Mouse (Mus musculus) G1E (cell line): ENCODE results near the gene Lifr.

ENCODE experiments used
- CTCF ChIP-seq: IDR thresholded peaks from 2 replicates; pipeline ENCODE4 v1.5.1; 2012; ENCODE audit warnings: low read depth, low read length, inconsistent platforms, mixed read lengths
- GATA1 ChIP-seq: IDR thresholded peaks from 2 replicates; pipeline ENCODE4 v1.6.1; 2012; ENCODE audit warnings: borderline replicate concordance, low read length, inconsistent platforms, mixed read lengths
- GATA2 ChIP-seq: IDR thresholded peaks from 2 replicates; pipeline ENCODE4 v1.6.1; 2012; ENCODE audit warnings: low read depth, low read length, inconsistent platforms, borderline replicate concordance
- POLR2AphosphoS5 ChIP-seq: IDR thresholded peaks from 2 replicates; pipeline ENCODE4 v1.6.1; 2012; ENCODE audit warnings: low read depth, low read length, inconsistent platforms; ENCODE audit not compliant: insufficient replicate concordance
- TAL1 ChIP-seq: conservative IDR thresholded peaks from 2 replicates; pipeline ENCODE4 v1.6.1; 2012; ENCODE audit warnings: low read depth, low read length, inconsistent platforms, mixed read lengths

DNA sequence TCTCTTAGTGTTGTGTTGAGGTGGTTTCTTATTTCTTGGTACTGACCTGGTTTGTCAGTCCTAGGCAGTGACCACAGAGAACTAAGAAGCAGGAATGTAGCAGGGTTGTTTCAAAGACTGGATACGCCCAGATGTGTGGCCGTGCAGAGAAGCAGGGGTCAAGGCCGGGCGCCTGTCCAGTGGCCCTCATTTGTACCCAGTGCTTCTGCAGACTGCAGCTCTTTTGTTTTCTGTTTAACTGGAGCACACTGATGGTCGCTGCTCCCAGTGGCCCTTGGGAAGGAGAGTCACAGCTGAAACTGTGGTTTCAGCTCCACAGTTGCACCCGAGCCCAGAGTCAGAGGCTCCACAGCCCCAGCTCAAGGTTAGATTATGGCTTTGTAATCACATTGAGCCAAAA is 90.2 kb downstream of the Lifr start:
- TF ChIP-seq GATA1, result no peak
- TF ChIP-seq CTCF, result no peak
- TF ChIP-seq TAL1, result no peak
- no peak for TF ChIP-seq POLR2AphosphoS5
- TF ChIP-seq GATA2, result no peak
